Mouse (Mus musculus) MEL (cell line): ENCODE measurements around the gene Fos.

Experiments used
- CTCF ChIP-seq, 3 experiments: IDR thresholded peaks in 2 of 3; conservative IDR thresholded peaks in 1 of 3; 2 replicates each; pipeline ENCODE4 v1.5.1; 2011 to 2012; ENCODE audit warnings: low read length in 3 of 3, low read depth in 2 of 3, mild to moderate bottlenecking in 2 of 3, improper control_type of control experiment in 1 of 3, inconsistent platforms in 1 of 3, mixed read lengths in 1 of 3, moderate library complexity in 1 of 3; ENCODE audit not compliant: control insufficient read depth in 1 of 3, insufficient read depth in 1 of 3, poor library complexity in 1 of 3, severe bottlenecking in 1 of 3
- EP300 ChIP-seq, 2 experiments: IDR thresholded peaks; 2 replicates each; pipeline ENCODE4 v1.6.1; 2011; ENCODE audit warnings: improper control_type of control experiment in 2 of 2, low read length in 2 of 2, low read depth in 1 of 2, mild to moderate bottlenecking in 1 of 2
- KAT2A ChIP-seq: conservative IDR thresholded peaks from 2 replicates; pipeline ENCODE4 v1.6.1; 2012; ENCODE audit warnings: low read depth, low read length, improper control_type of control experiment, inconsistent platforms
- MAZ ChIP-seq: IDR thresholded peaks from 2 replicates; pipeline ENCODE4 v1.6.1; 2012; ENCODE audit warnings: low read depth, mild to moderate bottlenecking, inconsistent platforms, low read length, improper control_type of control experiment
- POLR2A ChIP-seq, 2 experiments: IDR thresholded peaks; 2 replicates each; pipeline ENCODE4 v1.6.1; 2011 to 2012; ENCODE audit warnings: low read length in 2 of 2, mild to moderate bottlenecking in 2 of 2, control low read depth in 1 of 2, improper control_type of control experiment in 1 of 2, low read depth in 1 of 2, moderate library complexity in 1 of 2; ENCODE audit not compliant: control insufficient read depth in 1 of 2, insufficient read depth in 1 of 2, poor library complexity in 1 of 2

DNA sequence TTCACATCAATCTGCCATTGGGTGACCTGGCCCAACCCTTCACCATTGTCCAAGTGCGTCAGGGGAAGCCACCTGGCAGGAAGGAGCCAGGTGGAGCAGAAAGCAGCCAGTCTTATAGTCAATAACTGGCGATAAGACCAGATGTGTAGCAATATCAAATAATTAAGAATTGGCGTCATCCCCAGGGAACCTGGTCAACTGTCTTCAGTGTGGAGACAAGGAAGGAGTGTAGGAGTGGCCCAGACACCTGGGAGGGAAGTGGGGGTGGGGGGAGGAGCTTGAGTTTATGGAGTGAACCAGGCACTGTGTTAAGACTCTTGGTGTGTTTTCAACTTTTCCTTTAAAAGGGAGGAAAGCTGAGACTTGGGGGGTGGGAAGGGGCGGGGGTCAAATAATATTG, 43.7 kb upstream of the Fos start:
- TF ChIP-seq MAZ: no peak
- no peak for TF ChIP-seq POLR2A (IDR thresholded peaks at IDR 0.05; ENCODE audit: control insufficient read depth in 1 of 2, insufficient read depth in 1 of 2, low read depth in 1 of 2, low read length in 2 of 2, poor library complexity in 1 of 2)
- no peak for TF ChIP-seq CTCF (IDR thresholded peaks at IDR 0.05 in 2 of 3, conservative IDR thresholded peaks at IDR 0.05 in 1 of 3; ENCODE audit: control insufficient read depth in 1 of 3, insufficient read depth in 1 of 3, low read depth in 2 of 3, low read length in 3 of 3, poor library complexity in 1 of 3, severe bottlenecking in 1 of 3)
- no peak for TF ChIP-seq EP300 (IDR thresholded peaks at IDR 0.05; ENCODE audit: low read depth in 1 of 2, low read length in 2 of 2)
- no peak for TF ChIP-seq KAT2A
